Mouse (Mus musculus): ENCODE data around the gene Gm49416. TPM values are rescaled to one million over a fixed set of nuclear protein-coding genes. Genes with fewer than 3 reads are reported as not detected.

The Gm49416 gene
- polyA plus RNA-seq (2015; fragmentation: Nextera tagmentation; extraction: Ambion mirVana), result not detected in 2 replicates

DNA sequence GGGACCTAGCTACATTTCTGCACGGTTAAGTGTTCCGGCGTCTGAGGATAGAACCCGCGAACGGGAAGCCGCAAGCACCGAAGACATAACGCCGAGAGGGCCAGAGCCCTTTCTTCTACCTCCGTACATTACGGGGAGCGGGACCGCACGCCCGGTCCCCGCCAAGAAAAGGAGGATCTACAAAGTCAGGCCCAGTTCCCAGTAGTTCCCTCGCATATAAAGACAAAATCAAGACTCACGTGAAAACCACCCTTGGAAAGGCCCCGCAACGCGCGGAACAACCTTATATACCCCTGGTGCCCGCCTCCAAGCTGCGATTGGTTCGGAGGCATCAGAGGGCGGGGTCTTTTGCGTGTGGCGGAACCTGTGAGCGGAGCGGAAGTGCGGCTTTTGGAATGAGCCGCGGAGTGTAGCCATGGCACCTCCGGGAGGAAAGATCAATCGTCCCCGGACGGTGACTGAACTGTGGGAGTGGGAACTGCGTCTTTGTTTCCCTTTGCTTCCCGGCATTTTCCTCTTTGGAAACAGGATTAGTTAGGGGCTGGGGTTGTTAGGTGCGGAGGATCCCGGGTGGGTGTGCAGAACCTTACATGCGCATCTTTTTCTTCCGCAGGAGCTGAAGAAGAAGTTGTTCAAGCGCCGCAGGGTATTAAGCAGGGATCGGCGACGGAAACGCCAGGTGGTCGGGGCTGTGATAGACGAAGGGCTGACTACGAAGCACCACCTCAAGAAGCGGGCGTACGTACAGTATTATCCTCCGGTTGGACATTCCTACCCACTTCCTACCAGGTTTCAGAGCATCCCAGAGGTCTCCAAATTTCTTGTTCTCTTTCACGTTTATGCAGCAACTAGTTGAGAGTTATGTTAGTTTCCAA is at the start of gene Gm49416, which contains the start of gene 1810009A15Rik:
Gene Gm49416, plus strand, starts transcription at position 416 of the 875 bp plus-strand sequence.
Gene 1810009A15Rik, plus strand, starts transcription at position 343 of the 875 bp plus-strand sequence.
- peak within 1 kb of the TSS; percentile 93 for H3K27ac ChIP-seq
- H3K4me2 ChIP-seq, result peak within 1 kb of the TSS; percentile 56
- H3K4me1 ChIP-seq, result peaks cover 28% of the 10 kb centered on the region
- H3K9me3 ChIP-seq (replicated peaks), result no peaks in the 10 kb centered on the region
- peak within 1 kb of the TSS; percentile 72 for H3K4me3 ChIP-seq (replicated peaks)
- H3K27me3 ChIP-seq, result no peaks in the 10 kb centered on the region
- peaks cover 16% of the 10 kb centered on the region for H3K36me3 ChIP-seq
- H3K9ac ChIP-seq, result peak within 1 kb of the TSS; percentile 78
- peak; percentile 94 for ATAC-seq (replicated peaks; ENCODE audit: low FRiP score)
- under 1% methylated on average over 58 of the region's 58 CpGs for WGBS

GRCm38 (mm10) chr19:8839103-8839907 is 49.4 kb upstream of the Gm49416 start, which contains the start of gene Gng3:
Gng3 (minus strand) TSS chr19:8839194.
- H3K4me3 ChIP-seq (replicated peaks), result peak within 1 kb of the TSS; percentile 59
- peak within 1 kb of the TSS; percentile 91 for H3K4me2 ChIP-seq
- no peak for ATAC-seq (replicated peaks; ENCODE audit: low FRiP score)
- H3K9me3 ChIP-seq (replicated peaks), result no peaks in the 10 kb centered on the region
- H3K27me3 ChIP-seq, result no peaks in the 10 kb centered on the region
- 56% methylated on average over 11 of the region's 11 CpGs for WGBS
- peaks cover 36% of the 10 kb centered on the region for H3K4me1 ChIP-seq
- H3K9ac ChIP-seq, result peak within 1 kb of the TSS; percentile 75
- H3K36me3 ChIP-seq, result peaks cover 32% of the 10 kb centered on the region
- peak within 1 kb of the TSS; percentile 99 for H3K27ac ChIP-seq

GRCm38 (mm10) chr19:8839908-8840791 is 48.6 kb upstream of the Gm49416 start:
- H3K4me3 ChIP-seq (replicated peaks), result peak overlapping the region; percentile 50
- peak overlapping the region; percentile 75 for H3K4me2 ChIP-seq
- no peaks in the 10 kb centered on the region for H3K27me3 ChIP-seq
- H3K36me3 ChIP-seq, result peaks cover 26% of the 10 kb centered on the region
- peaks cover 36% of the 10 kb centered on the region for H3K4me1 ChIP-seq
- H3K27ac ChIP-seq, result peak overlapping the region; percentile 52
- peak; percentile 61 for ATAC-seq (replicated peaks; ENCODE audit: low FRiP score)
- WGBS, result 20% methylated on average over 29 of the region's 29 CpGs
- H3K9me3 ChIP-seq (replicated peaks), result no peaks in the 10 kb centered on the region
- H3K9ac ChIP-seq, result peak overlapping the region; percentile 49

DNA sequence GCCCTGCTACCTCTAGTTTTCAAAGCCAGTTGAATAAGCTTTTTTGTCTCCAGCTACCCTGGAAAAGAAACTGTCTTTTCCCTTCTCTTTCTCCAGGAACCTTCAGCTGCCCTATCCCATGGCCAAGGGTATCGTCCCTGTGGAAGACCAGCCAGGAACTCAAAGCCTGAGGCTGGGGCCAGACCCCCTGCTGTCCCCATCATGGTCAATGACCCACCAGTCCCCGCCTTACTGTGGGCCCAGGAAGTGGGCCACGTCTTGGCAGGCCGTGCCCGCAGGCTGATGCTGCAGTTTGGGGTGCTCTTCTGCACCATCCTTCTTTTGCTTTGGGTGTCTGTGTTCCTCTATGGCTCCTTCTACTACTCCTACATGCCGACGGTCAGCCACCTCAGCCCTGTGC is 47.7 kb upstream of the Gm49416 start:
- 89% methylated on average over 7 of the region's 7 CpGs for WGBS
- Histone ChIP-seq H3K4me1 (peaks cover 36% of the 10 kb centered on the region), H3K4me3 (replicated peaks) (peak overlapping the region; percentile 50)

GRCm38 (mm10) chr19:8842961-8843360 is 45.8 kb upstream of the Gm49416 start:
- 90% methylated on average over 6 of the region's 6 CpGs for WGBS

More for the DNA sequence above, 47.7 kb upstream of the Gm49416 start:
- H3K36me3 ChIP-seq, result peaks cover 26% of the 10 kb centered on the region
- peak overlapping the region; percentile 75 for H3K4me2 ChIP-seq
- H3K9ac ChIP-seq, result peak overlapping the region; percentile 49
- no peaks in the 10 kb centered on the region for H3K27me3 ChIP-seq
- H3K9me3 ChIP-seq (replicated peaks), result no peaks in the 10 kb centered on the region
- peak overlapping the region; percentile 52; the same call in 1 of the 2 replicates for H3K27ac ChIP-seq
- ATAC-seq (replicated peaks; ENCODE audit: low FRiP score), result no peak

GRCm38 (mm10) chr19:8844371-8845129 is 44.2 kb upstream of the Gm49416 start:
- Histone ChIP-seq H3K27me3 (no peaks in the 10 kb centered on the region), H3K4me3 (replicated peaks) (no peak overlapping the region), H3K9me3 (replicated peaks) (no peaks in the 10 kb centered on the region), H3K4me2 (no peak overlapping the region), H3K9ac (no peak overlapping the region), H3K4me1 (peaks cover 17% of the 10 kb centered on the region), H3K27ac (no peak overlapping the region), H3K36me3 (peaks cover 50% of the 10 kb centered on the region)
- 62% methylated on average over 5 of the region's 5 CpGs for WGBS
- ATAC-seq (replicated peaks; ENCODE audit: low FRiP score), result no peak

More at GRCm38 (mm10) chr19:8842961-8843360, 45.8 kb upstream of the Gm49416 start:
- Histone ChIP-seq H3K27me3 (no peaks in the 10 kb centered on the region), H3K4me2 (no peak overlapping the region), H3K9ac (no peak overlapping the region), H3K27ac (no peak overlapping the region), H3K4me3 (replicated peaks) (no peak overlapping the region), H3K4me1 (peaks cover 32% of the 10 kb centered on the region), H3K36me3 (peaks cover 43% of the 10 kb centered on the region), H3K9me3 (replicated peaks) (no peaks in the 10 kb centered on the region)
- ATAC-seq (replicated peaks; ENCODE audit: low FRiP score), result no peak

- WGBS, result 79% methylated on average over 5 of the region's 5 CpGs
- Histone ChIP-seq H3K4me3 (replicated peaks) (no peak overlapping the region), H3K4me1 (peaks cover 8% of the 10 kb centered on the region), H3K4me2 (no peak overlapping the region), H3K9me3 (replicated peaks) (no peaks in the 10 kb centered on the region), H3K27ac (no peak overlapping the region), H3K9ac (no peak overlapping the region), H3K27me3 (no peaks in the 10 kb centered on the region), H3K36me3 (peaks cover 38% of the 10 kb centered on the region)
- no peak for ATAC-seq (replicated peaks; ENCODE audit: low FRiP score)
These were observed 40.4 kb upstream of the Gm49416 start for GRCm38 (mm10) chr19:8848356-8848755.

DNA sequence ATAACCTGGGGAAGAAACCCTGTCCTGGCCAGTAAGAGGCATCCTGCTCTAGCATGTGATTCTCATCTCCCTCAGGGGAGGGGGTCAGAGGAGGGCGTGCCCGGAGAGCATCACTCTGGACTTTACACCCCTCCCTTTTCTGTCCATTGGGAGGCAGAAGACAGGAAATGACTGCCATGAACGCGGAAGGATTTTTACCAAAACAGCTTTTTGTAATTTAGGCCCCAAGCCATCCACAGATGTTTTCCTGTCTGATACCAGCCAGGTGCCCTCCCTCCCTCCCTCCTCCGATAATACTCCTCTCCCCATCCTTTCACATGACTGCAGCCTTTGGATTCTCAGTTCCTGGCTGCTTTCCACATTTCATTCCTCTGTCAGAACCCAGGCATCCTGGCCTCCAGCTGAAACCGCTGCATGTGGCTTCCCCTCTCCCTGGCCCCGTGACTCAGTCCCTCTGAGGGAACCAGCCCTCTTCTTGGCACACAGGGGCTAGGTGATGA is 38.3 kb upstream of the Gm49416 start, which contains the start of gene Lrrn4cl:
Gene Lrrn4cl, plus strand, starts transcription at position 367 of the 500 bp plus-strand sequence.
- peaks cover 8% of the 10 kb centered on the region for H3K4me1 ChIP-seq
- H3K27me3 ChIP-seq, result no peaks in the 10 kb centered on the region
- no peaks in the 10 kb centered on the region for H3K9me3 ChIP-seq (replicated peaks)
- H3K36me3 ChIP-seq, result peaks cover 32% of the 10 kb centered on the region
- 30% methylated on average over 7 of the region's 7 CpGs for WGBS
- H3K27ac ChIP-seq, result no peak within 1 kb of the TSS
- peak within 1 kb of the TSS; percentile 12; the same call in 1 of the 2 replicates for H3K4me2 ChIP-seq
- H3K9ac ChIP-seq, result 0 out of 2 replicates have a peak within 1 kb of the TSS, but pooled peaks have one; percentile 3
- ATAC-seq (replicated peaks; ENCODE audit: low FRiP score), result peak; percentile 78; the same call in 1 of the 2 replicates
- H3K4me3 ChIP-seq (replicated peaks), result no peak within 1 kb of the TSS

GRCm38 (mm10) chr19:8851639-8852038 is 37.1 kb upstream of the Gm49416 start:
- H3K4me3 ChIP-seq (replicated peaks), result no peak overlapping the region
- H3K9me3 ChIP-seq (replicated peaks), result no peaks in the 10 kb centered on the region
- H3K36me3 ChIP-seq, result peaks cover 20% of the 10 kb centered on the region
- no peaks in the 10 kb centered on the region for H3K27me3 ChIP-seq
- H3K4me2 ChIP-seq, result no peak overlapping the region
- peaks cover 8% of the 10 kb centered on the region for H3K4me1 ChIP-seq
- no peak for ATAC-seq (replicated peaks; ENCODE audit: low FRiP score)
- no peak overlapping the region for H3K27ac ChIP-seq
- no peak overlapping the region for H3K9ac ChIP-seq
- 49% methylated on average over 7 of the region's 7 CpGs for WGBS

DNA sequence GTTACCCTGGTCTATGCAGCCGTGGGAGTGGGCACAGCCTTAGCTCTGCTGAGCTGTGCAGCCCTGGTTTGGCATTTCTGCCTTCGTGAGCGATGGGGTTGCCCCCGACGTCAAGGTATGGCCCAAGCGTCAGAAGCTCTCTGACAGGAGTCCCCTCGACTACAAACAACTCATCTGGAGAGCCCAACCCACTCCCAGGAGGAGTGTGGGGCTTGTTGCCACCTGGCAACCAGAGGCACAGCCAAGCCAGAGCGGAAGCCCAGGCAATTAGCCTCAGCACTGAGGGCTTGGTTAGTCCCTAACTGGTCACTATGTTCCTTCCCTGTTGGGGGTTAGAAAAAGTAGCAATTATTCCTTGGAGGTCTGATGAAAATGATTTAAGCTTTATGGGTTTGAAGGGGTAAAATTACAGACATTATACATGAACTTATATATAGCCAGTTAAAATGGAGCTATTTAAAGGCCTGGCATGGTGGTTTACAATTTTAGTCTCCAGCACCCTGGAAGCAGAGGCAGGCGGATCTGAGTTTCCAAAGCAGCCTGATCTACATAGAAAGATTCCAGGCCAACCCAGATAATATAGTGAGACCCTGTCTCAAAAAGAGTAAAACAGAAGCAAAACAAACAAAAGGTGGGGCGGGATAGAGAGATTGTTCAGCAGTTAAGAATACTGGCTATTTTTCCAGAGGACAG is 36.3 kb upstream of the Gm49416 start:
- H3K9ac ChIP-seq, result no peak overlapping the region
- WGBS, result 61% methylated on average over 10 of the region's 10 CpGs
- no peak overlapping the region for H3K4me3 ChIP-seq (replicated peaks)
- H3K4me1 ChIP-seq, result peaks cover 8% of the 10 kb centered on the region
- no peak for ATAC-seq (replicated peaks; ENCODE audit: low FRiP score)
- H3K4me2 ChIP-seq, result no peak overlapping the region
- no peaks in the 10 kb centered on the region for H3K27me3 ChIP-seq
- peaks cover 13% of the 10 kb centered on the region for H3K36me3 ChIP-seq
- no peaks in the 10 kb centered on the region for H3K9me3 ChIP-seq (replicated peaks)
- H3K27ac ChIP-seq, result no peak overlapping the region

All from kidney, embryonic 15.5 days (tissue).